In the genomic region with DNA sequence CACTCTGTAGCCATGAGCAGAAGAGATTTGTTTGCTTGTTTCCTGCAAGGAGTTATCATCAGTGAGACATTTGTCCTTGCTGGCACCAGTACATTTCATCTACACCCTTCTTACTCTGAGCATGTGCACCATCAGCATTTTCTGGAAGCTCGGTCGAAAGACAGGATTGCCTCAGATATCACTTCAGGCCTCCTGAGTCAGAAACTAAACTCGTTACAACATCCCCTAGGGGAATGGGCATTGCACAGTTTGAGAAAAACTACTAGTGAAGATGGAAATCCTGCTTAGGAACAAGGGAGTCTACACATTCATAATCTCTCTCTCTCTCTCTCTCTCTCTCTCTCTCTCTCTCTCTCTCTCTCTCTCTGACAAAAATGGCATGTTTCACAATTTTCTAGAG, we compare ENCODE assay signal across 19 mouse cellular contexts. TPM values are rescaled to one million over a fixed set of nuclear protein-coding genes. Genes with fewer than 3 reads are reported as not detected.
DNase-seq lines count a peak whose midpoint lies in the region.
"Had no signal": no experiment of that assay in that cellular context is flagged by ENCODE, and none has a peak within 500 bp of the region (broad histone marks: within the 10 kb centered on the region; RNA-seq: fewer than 3 reads in every experiment).

No protein-coding gene starts in this region.

- DNase-seq in gastrocnemius, adult 18-20 months (ENCODE audit: low spot score) = peak; percentile 4
- DNase-seq in gastrocnemius, postnatal 10 days = no peak
- peak; percentile 59 for DNase-seq in MN1 (ENCODE audit: low spot score)
- peak; percentile 1 for DNase-seq in NIH3T3 (ENCODE audit: low read depth)
- peak; percentile 12 for DNase-seq in skeletal muscle tissue, adult 2 months (ENCODE audit: low read depth, low spot score)
- DNase-seq in ovary, postnatal 10 days (ENCODE audit: low spot score) = no peak
- DNase-seq: cerebellum, adult 18-20 months; cerebellum, postnatal 10 days; gastrocnemius, postnatal 14 days; heart, adult 18-20 months; heart, postnatal 4 days; kidney, adult 9 months; kidney, postnatal 10 days; left cerebral cortex, postnatal 4 days; liver, postnatal 0 days; thymus, postnatal 4 days had no signal

RNA-seq across cellular contexts. Expression of a gene that starts 30.0 kb away (rescaled TPM):
- 100 to 1,000 TPM; 114 TPM for total RNA-seq in gastrocnemius, adult 18-20 months (2021)
- 100 to 1,000 TPM; 198 to 215 TPM for total RNA-seq in gastrocnemius, postnatal 10 days (2021)
- total RNA-seq: CH12.LX; common myeloid progenitor, adult 5-6 weeks; megakaryocyte-erythroid progenitor cell, adult 5-6 weeks had no signal

Comparison
In these comparisons a context has a peak if more than half of its experiments do, and no peak if none do; other contexts are left out.
1. DNase-seq: peak in gastrocnemius, adult 18-20 months (single experiment), MN1 (single experiment), NIH3T3 (single experiment) and skeletal muscle tissue, adult 2 months (single experiment); none in gastrocnemius, postnatal 10 days (single experiment) and ovary, postnatal 10 days (single experiment).